Mouse (Mus musculus): ENCODE results near the gene D6Ertd527e. TPM values are rescaled to one million over a fixed set of nuclear protein-coding genes. Genes with fewer than 3 reads are reported as not detected.

The D6Ertd527e gene
- total RNA-seq (2023; ENCODE audit: inconsistent age), result 0.39 to 0.80 TPM (median 0.39 TPM) in 3 of 4 replicates, not detected in the other

GRCm38 (mm10) chr6:87104123-87104796, at the start of gene D6Ertd527e:
Gene D6Ertd527e, plus strand, starts transcription at chr6:87104746.

Other genes starting within 250 kb of the D6Ertd527e start
- gene Nfu1, start 95.5 kb upstream of the D6Ertd527e start, total RNA-seq (2023; ENCODE audit: inconsistent age), result 59.3 to 73.6 TPM (median 64.5 TPM) in 4 replicates
- 29.6 to 33.6 TPM (median 32.2 TPM) in 4 replicates for gene Gfpt1, start 61.9 kb upstream of the D6Ertd527e start, total RNA-seq (2023; ENCODE audit: inconsistent age)
- gene Antxr1, start 231.1 kb downstream of the D6Ertd527e start, total RNA-seq (2023; ENCODE audit: inconsistent age), result 0.15 to 0.70 TPM (median 0.31 TPM) in 4 replicates
- gene Gkn1, start 246.2 kb downstream of the D6Ertd527e start, total RNA-seq (2023; ENCODE audit: inconsistent age), result not detected in 4 replicates

Data from B cell, adult (primary cell).